Mouse (Mus musculus): Measurements from ENCODE around the gene AI837181. TPM values are rescaled to one million over a fixed set of nuclear protein-coding genes. Genes with fewer than 3 reads are reported as not detected.

Gene AI837181
- polyA plus RNA-seq, 2 experiments = 10.7 to 16.7 TPM

DNA sequence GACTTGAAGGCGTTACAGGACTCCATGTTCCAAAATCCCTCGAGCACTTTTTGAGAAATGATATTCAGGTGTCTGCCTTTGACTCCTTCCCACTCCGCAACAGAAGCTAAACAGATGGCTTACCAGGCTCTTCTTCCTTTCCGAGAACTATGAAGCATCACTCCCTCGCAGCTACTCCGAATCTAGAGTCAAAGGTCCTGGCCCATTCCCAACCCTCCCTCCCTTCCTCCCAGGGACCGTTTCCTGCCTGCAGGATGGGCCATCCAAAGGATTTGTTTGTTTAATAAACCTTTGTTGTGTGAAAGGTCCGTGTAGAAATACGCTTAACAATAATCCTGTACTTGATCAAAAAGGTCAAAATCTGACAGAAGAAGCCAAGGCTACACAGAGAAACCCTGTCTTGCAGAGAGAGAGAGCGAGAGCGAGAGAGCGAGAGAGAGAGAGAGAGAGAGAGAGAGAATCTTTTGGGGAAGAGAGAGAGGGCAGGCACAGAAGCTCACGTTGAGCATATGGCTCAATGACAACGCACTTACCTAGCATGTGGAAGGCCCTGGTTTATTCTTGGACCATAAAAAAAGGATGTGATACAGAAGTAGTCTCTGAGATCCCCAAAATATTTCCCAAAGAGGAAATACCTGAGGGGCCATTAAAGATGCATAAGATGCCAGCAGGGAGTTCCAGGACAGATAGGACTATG is 33.0 kb downstream of the AI837181 start, which contains the start of gene Ccdc85b:
Gene Ccdc85b, minus strand, starts transcription at position 149 of the 697 bp plus-strand sequence.
- DNase-seq (ENCODE audit: low read depth in 3 of 3, low spot score in 3 of 3) (no peak), ATAC-seq (ENCODE audit: insufficient read depth) (0 out of 2 replicates have a peak, but pooled peaks have one; percentile 2)
- Histone ChIP-seq H3K4me3 (ENCODE audit: insufficient read depth in 1 of 2, low read depth in 2 of 2, low read length in 2 of 2) (peak within 1 kb of the TSS; percentile 68 to 69), H3K27me3 (ENCODE audit: control insufficient read depth, insufficient read depth, low read length) (no peaks in the 10 kb centered on the region), H3K9me3 (ENCODE audit: control insufficient read depth, low read length) (no peaks in the 10 kb centered on the region), H3K9ac (replicated peaks) (peak within 1 kb of the TSS; percentile 67), H3K27ac (peak within 1 kb of the TSS; percentile 15), H3K4me1 (replicated peaks; ENCODE audit: control insufficient read depth in 2 of 2, insufficient read depth in 2 of 2, low read length in 1 of 2) (peaks cover 19 to 22% of the 10 kb centered on the region in 2 experiments), H3K4me2 (ENCODE audit: low read depth) (peak within 1 kb of the TSS; percentile 77), H3K36me3 (replicated peaks; ENCODE audit: control insufficient read depth, insufficient read depth, low read depth) (no peaks in the 10 kb centered on the region)
- 18% methylated on average over 14 of the region's 14 CpGs for WGBS (ENCODE audit: insufficient replicate concordance)
- TF ChIP-seq EP300 (IDR thresholded peaks at IDR 0.05; ENCODE audit: low read depth) (no peak), CTCF (IDR thresholded peaks at IDR 0.05; ENCODE audit: low read depth) (no peak)

DNA sequence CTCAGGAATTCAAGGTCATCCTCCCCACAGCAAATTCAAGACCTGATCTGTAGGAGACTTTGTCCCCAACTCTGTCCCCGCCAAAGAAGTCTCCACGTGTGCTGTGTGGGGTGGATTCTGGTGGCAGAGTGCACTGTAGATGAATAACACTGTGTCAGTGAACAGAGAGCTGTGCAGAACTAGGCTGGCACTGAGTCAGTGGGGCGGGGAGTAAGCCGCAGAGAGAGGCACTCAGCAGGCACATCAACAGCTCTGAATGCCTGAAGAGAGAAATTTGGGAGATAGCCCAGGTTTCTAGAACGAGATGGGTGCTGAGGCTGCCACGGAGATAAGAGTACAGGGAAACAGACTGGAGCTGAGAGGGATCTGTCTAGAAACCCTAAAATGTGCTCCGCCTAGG is 34.1 kb downstream of the AI837181 start:
- WGBS (ENCODE audit: insufficient replicate concordance) = 55% methylated on average over 7 of the region's 7 CpGs
- no peaks in the 10 kb centered on the region for H3K9me3 ChIP-seq (ENCODE audit: control insufficient read depth, low read length)
- H3K36me3 ChIP-seq (replicated peaks; ENCODE audit: control insufficient read depth, insufficient read depth, low read depth) = no peaks in the 10 kb centered on the region; the same call in 1 of the 2 replicates
- H3K27me3 ChIP-seq (ENCODE audit: control insufficient read depth, insufficient read depth, low read length) = no peaks in the 10 kb centered on the region
- H3K27ac ChIP-seq = no peak overlapping the region
- no peak for DNase-seq (ENCODE audit: low read depth in 3 of 3, low spot score in 3 of 3)
- peaks cover 19 to 22% of the 10 kb centered on the region in 2 experiments for H3K4me1 ChIP-seq (replicated peaks; ENCODE audit: control insufficient read depth in 2 of 2, insufficient read depth in 2 of 2, low read length in 1 of 2)
- no peak for ATAC-seq (ENCODE audit: insufficient read depth)
- no peak for TF ChIP-seq CTCF (IDR thresholded peaks at IDR 0.05; ENCODE audit: low read depth)
- no peak for TF ChIP-seq EP300 (IDR thresholded peaks at IDR 0.05; ENCODE audit: low read depth)
- H3K4me2 ChIP-seq (ENCODE audit: low read depth) = no peak overlapping the region
- no peak overlapping the region for H3K9ac ChIP-seq (replicated peaks)
- no peak overlapping the region for H3K4me3 ChIP-seq (ENCODE audit: insufficient read depth in 1 of 2, low read depth in 2 of 2, low read length in 2 of 2)

DNA sequence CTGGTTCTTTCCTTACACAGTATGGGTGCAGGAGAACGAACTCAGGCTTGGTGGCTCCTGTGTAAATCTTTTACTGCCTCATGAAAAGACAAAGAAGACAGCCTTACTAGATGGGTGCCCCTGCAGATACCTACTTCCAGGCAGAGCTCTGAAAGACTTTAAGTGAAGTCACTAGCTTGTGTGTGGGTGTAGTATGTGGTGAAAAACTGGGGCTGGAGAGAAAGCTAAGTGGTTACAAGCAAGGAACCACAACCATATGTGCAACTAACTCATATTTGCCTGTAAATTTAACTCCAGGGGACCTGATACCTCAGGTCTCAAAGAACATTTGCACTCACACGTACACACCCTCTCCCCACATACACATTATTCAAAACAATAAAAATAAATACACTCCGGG is 35.0 kb downstream of the AI837181 start:
- DNase-seq (ENCODE audit: low read depth in 3 of 3, low spot score in 3 of 3) (no peak), ATAC-seq (ENCODE audit: insufficient read depth) (no peak)
- Histone ChIP-seq H3K9me3 (ENCODE audit: control insufficient read depth, low read length) (no peaks in the 10 kb centered on the region), H3K4me2 (ENCODE audit: low read depth) (peak overlapping the region; percentile 90), H3K27ac (no peak overlapping the region), H3K9ac (replicated peaks) (peak overlapping the region; percentile 77), H3K4me3 (ENCODE audit: insufficient read depth in 1 of 2, low read depth in 2 of 2, low read length in 2 of 2) (peak overlapping the region in 1 of 2 experiments; percentile 77; a peak in 3 of 4 replicates), H3K36me3 (replicated peaks; ENCODE audit: control insufficient read depth, insufficient read depth, low read depth) (no peaks in the 10 kb centered on the region; the same call in 1 of the 2 replicates), H3K4me1 (replicated peaks; ENCODE audit: control insufficient read depth in 2 of 2, insufficient read depth in 2 of 2, low read length in 1 of 2) (peaks cover 19 to 22% of the 10 kb centered on the region in 2 experiments), H3K27me3 (ENCODE audit: control insufficient read depth, insufficient read depth, low read length) (no peaks in the 10 kb centered on the region)
- TF ChIP-seq CTCF (IDR thresholded peaks at IDR 0.05; ENCODE audit: low read depth) (no peak), EP300 (IDR thresholded peaks at IDR 0.05; ENCODE audit: low read depth) (no peak)
- WGBS (ENCODE audit: insufficient replicate concordance) = 24% methylated on average over 3 of the region's 3 CpGs

DNA sequence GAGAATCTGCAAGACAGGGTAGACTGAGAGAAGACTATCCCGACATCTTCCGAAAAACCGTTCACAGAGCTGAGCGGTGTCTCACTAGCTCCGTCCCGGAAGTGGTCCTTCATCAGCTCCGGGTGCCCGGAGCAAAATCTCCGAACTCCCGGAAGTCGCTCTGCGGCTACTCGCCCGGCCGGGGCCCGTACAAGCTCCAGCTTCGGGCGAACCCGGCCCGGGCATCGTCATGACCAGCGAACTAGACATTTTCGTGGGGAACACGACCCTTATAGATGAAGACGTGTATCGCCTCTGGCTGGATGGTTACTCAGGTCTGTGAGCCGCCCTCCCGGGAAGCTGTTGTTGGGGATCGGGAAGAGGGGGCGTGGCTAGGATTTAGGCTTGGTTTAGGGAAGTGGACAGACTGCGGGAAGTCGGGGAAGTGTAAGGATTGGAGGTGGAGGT is 35.5 kb downstream of the AI837181 start, which contains the start of gene Fibp:
Gene Fibp, plus strand, starts transcription at position 151 of the 447 bp plus-strand sequence.
- under 1% methylated on average over 32 of the region's 32 CpGs for whole genome bisulfite sequencing (ENCODE audit: insufficient replicate concordance)
- DNase-seq (ENCODE audit: low read depth in 3 of 3, low spot score in 3 of 3) = peak; percentile 71 to 75 (median 72)
- Histone ChIP-seq H3K9me3 (ENCODE audit: control insufficient read depth, low read length) (no peaks in the 10 kb centered on the region), H3K4me2 (ENCODE audit: low read depth) (peak within 1 kb of the TSS; percentile 90), H3K4me3 (ENCODE audit: insufficient read depth in 1 of 2, low read depth in 2 of 2, low read length in 2 of 2) (peak within 1 kb of the TSS; percentile 77 to 99), H3K27ac (peak within 1 kb of the TSS; percentile 45), H3K4me1 (replicated peaks; ENCODE audit: control insufficient read depth in 2 of 2, insufficient read depth in 2 of 2, low read length in 1 of 2) (peaks cover 19 to 20% of the 10 kb centered on the region in 2 experiments), H3K9ac (replicated peaks) (peak within 1 kb of the TSS; percentile 77), H3K27me3 (ENCODE audit: control insufficient read depth, insufficient read depth, low read length) (no peaks in the 10 kb centered on the region), H3K36me3 (replicated peaks; ENCODE audit: control insufficient read depth, insufficient read depth, low read depth) (no peaks in the 10 kb centered on the region; the same call in 1 of the 2 replicates)
- TF ChIP-seq CTCF (IDR thresholded peaks at IDR 0.05; ENCODE audit: low read depth) (no peak), EP300 (IDR thresholded peaks at IDR 0.05; ENCODE audit: low read depth) (no peak)
- ATAC-seq (ENCODE audit: insufficient read depth) = peak; percentile 63

DNA sequence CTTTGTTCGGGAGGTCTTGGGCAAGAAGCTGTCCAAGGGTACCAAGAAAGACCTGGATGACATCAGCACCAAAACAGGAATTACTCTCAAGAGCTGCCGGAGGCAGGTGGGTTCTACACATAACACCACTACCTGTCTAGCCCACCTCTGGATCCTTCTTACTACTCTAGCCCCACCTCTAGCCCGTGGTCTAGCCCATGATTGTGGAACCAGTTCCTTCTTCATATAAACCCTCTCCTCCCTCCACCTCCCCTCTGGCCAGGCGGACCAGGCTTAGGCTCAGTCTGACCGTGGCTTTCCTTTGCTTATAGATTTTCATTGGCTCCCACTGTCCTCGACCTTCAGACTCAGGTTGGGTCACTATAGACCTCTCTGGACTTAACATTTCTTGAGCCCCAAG is 36.5 kb downstream of the AI837181 start:
- WGBS (ENCODE audit: insufficient replicate concordance) = 74% methylated on average over 6 of the region's 6 CpGs
- H3K9me3 ChIP-seq (ENCODE audit: control insufficient read depth, low read length) = no peaks in the 10 kb centered on the region
- ATAC-seq (ENCODE audit: insufficient read depth) (no peak), DNase-seq (ENCODE audit: low read depth in 3 of 3, low spot score in 3 of 3) (no peak)
- peak overlapping the region; percentile 77 to 99; a peak in 3 of 4 replicates for H3K4me3 ChIP-seq (ENCODE audit: insufficient read depth in 1 of 2, low read depth in 2 of 2, low read length in 2 of 2)
- no peak overlapping the region for H3K27ac ChIP-seq
- peaks cover 14 to 19% of the 10 kb centered on the region in 2 experiments for H3K4me1 ChIP-seq (replicated peaks; ENCODE audit: control insufficient read depth in 2 of 2, insufficient read depth in 2 of 2, low read length in 1 of 2)
- no peaks in the 10 kb centered on the region; the same call in 1 of the 2 replicates for H3K36me3 ChIP-seq (replicated peaks; ENCODE audit: control insufficient read depth, insufficient read depth, low read depth)
- H3K27me3 ChIP-seq (ENCODE audit: control insufficient read depth, insufficient read depth, low read length) = no peaks in the 10 kb centered on the region
- H3K9ac ChIP-seq (replicated peaks) = no peak overlapping the region
- no peak for TF ChIP-seq CTCF (IDR thresholded peaks at IDR 0.05; ENCODE audit: low read depth)
- TF ChIP-seq EP300 (IDR thresholded peaks at IDR 0.05; ENCODE audit: low read depth) = no peak
- H3K4me2 ChIP-seq (ENCODE audit: low read depth) = peak overlapping the region; percentile 90
